Mouse (Mus musculus): ENCODE measurements at regions not wholly inside any gene's neighbourhood (a gene's known extent, or its start where the extent isn't known, plus 50 kb on each side); places are given as distances from the start of the nearest gene placed in this dataset.

DNA sequence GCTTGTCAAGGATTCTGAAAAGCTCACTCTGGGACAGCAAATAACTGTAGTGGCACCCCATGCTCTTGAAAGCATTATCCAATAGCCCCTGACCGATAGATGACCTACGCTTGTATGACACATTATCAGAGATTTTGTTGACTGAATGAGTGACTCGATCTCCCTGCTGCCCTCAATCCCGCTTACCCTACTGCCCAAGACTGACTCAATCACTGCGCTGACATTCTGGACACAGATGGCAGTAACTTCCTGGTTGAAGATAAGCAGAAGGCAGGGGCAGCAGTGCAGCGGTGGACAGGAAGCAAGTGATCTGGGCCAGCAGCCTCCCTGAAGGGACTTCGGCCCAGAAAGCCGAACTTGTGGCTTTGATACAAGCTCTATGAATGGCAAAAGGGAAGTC, 248.7 kb upstream of the Tpk1 start:
- no peak for DNase-seq (ENCODE audit: low spot score)

DNA sequence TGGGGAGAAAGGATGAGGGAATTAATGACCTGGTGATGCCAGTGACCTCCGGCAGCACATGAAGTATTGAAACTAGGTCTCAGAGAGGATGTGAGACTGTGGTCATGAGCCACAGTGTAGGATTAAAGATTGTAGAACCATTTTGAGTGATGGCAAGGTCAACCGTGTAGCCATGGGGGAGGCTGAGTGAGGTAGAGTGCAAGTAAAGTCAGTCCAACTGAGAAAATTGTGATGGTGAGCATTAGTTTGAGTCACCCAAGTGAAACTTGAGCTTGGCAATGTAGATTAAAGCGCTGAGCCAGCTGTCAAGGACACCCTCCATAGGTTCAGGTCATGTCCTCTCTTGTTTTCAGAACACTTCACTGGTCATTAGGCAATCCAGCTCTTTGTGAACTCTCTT, 219.9 kb upstream of the Tpk1 start:
- peak; percentile 0 for DNase-seq (ENCODE audit: low spot score)

DNA sequence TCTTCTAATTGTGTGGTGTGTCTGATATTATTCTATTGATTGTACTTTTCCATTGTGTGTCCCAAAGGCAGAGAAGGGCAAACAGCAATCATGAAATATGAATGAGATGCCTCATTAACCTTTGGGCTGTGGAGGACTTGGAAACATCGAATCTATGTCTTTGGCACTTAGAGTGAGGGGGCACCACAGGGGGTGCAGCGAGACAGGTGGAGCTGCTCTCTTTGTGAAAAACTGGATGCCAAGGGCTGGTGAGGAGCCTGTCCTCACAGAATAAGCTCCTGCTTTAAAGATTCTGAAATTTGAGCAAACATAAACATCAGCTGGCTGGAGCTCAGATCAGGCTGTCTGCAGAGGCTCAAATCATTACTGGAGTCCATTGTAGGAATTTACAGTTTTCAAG, 210.6 kb upstream of the Tpk1 start:
- no peak for DNase-seq (ENCODE audit: low spot score)

DNA sequence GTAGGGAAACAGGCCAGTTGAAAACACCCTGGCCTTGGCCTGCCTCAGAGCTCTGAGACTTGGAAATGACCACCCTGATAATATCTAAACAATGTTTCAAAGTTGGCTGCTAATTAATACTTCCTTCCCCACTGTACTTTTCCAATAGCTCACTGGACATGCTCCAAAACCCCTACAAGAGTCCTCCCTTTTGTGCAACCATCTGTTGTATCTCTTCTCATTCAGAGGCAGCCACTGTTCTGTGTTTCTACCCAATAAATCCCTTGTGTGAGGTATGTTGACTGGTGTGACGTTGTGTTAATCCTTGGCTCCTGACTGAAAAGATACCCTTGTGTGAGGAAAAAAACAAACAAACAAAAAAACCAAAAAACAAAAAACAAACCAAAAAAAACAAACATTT, 193.3 kb upstream of the Tpk1 start:
- DNase-seq (ENCODE audit: low spot score), result no peak

DNA sequence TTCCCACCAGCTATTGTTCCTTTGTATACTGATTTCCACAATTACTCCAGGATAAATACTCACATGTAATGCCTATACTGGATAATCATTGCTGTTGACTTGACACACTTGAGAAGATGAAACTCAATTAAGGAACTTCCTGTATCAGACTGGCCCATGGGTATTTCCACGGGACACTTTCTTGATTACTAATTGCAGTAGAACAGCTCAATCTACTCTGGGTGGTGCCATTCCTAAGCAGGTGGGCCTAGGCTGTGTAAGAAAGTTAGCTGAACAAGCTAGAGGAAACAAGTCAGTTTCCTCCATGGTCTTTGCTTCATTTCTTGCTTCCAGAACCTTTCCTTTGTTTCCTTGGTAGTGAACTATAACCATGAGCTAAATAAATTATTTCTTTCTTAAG, 191.0 kb upstream of the Tpk1 start:
- DNase-seq (ENCODE audit: low spot score), result no peak

DNA sequence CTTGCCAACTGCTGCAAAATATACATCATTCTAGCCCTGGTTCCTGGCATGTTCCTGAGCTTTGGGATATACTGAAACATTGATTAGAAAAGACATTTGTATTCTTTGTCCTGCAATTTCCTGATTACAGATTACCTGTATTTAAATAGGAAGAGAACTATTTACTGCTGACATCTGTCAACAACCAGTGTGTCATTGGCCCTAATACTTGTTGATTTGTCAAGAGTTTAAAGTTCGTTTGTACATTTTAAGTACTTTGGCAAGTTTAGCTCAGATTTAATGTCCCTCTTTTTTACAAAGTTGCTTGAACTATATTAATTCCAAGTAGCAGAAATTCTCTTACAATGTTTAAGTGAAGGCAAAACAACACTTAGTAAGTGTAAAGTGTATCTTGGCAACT, 187.4 kb upstream of the Tpk1 start:
- DNase-seq (ENCODE audit: low spot score), result no peak

DNA sequence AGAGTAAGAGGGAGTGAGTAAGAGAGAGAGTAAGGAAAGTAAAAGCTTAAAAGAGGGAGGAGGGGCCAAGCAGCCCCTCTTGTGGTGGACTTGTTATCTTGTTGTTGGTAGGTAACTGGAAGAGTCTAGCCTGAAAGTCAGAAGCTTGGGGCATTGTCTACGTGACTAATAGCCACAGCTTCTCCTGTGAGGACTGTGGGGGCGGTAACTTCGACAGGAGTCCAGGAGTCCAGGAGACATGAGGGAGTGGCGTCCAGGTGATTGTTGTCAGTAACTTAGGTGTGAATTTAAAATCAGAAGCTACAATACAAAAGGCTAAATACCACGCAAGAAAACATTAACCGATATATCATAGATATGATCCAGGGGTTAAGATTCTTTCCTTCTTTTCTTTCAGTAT, 185.2 kb upstream of the Tpk1 start:
- DNase-seq (ENCODE audit: low spot score), result no peak

DNA sequence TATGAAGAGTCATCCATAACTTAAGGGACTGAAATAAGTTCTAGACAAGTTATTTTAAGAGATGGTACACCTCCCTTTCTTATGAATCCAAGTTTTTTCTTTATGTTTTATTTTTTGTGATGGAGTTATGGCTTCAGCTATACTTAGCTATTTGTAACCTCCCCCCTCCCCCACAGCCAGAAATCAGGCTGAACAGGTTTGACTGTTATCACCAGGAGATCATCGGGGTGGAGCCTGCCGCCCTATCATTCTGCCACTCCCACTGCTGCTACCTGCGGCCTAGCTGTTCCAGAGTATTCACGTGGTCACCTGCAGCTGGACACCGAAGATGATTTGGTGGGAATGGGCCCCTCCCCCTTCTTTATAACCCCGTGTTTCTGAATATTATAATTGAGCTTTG, 172.9 kb upstream of the Tpk1 start:
- DNase-seq (ENCODE audit: low spot score), result no peak

DNA sequence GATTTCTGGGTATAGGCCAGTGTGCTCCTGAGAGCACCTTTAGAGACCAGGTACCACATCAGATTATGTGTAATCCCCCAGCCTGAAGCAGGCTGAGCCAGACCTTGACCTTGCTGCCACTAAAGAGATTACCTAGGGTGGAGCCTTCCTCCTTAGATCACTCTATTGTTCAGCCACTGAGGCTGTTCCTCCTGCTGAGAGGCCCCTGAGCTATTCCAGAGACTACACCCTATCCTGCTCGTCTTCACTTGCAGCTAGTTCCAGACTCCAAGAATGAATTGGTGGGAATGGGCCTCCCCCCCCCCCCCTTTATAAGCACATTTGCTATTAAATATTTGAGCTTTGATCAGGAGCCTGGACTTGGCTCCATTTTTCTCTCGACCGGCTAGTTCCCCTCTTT, 163.8 kb upstream of the Tpk1 start:
- no peak for DNase-seq (ENCODE audit: low spot score)
